Mouse (Mus musculus): ENCODE results near the gene Ndufs1. TPM values are rescaled to one million over a fixed set of nuclear protein-coding genes. Genes with fewer than 3 reads are reported as not detected.

Gene Ndufs1
- polyA plus RNA-seq (2014; fragmentation: Nextera tagmentation; extraction: Ambion mirVana): 132 and 135 TPM in 2 replicates

DNA sequence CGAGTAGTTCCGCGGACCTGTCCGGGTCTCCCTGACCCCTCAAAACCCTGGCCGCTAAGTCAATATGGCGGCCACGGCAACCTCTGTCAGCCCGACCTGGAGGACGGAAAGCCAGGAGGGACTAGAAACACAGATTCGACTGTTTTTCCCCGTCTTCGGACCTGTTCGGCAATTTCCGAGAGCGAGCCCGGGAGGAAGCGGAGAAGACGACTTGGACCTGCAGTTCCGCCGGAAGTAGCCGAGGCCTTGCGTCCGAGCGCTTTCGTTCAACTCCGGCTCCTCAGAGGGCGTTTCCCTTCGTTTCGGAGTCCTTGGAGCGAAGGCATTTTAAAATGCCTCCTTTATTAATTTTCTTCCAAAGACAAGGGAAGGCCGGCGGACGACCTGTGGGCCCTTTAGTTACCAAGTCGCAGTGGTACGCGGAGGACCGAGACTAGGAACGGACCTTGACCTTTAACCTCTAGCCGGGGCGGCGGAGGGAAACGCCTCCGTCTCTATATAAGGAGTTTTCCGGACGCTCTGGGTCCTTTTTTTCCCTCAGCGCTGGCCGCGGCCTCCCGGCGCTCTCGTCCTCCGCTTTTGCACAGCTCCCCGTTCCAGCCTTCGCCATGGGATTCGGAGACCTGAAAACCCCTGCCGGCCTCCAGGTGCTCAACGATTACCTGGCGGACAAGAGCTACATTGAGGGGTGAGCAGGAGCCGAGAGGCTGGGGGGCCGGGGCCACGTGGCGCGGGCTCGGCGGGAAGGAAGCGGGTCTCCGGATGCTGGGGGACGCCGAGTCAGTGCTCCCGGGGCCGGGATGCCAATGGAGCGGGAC lies at the start of gene Ndufs1, which contains the start of gene Eef1b2:
Gene Ndufs1 (minus strand): TSS at position 230 of the 818 bp plus-strand sequence.
Gene Eef1b2 (plus strand): TSS at position 222 of the 818 bp plus-strand sequence.
- under 1% methylated on average over 72 of the region's 72 CpGs for WGBS
- no peak for TF ChIP-seq CTCF (IDR thresholded peaks at IDR 0.05; ENCODE audit: low read depth)
- Histone ChIP-seq H3K4me2 (peak within 1 kb of the TSS; percentile 89), H3K9me3 (ENCODE audit: low read depth, low read length) (no peaks in the 10 kb centered on the region), H3K9ac (peak within 1 kb of the TSS; percentile 92), H3K4me3 (ENCODE audit: low read depth, low read length) (peak within 1 kb of the TSS; percentile 97), H3K27ac (ENCODE audit: low read depth) (peak within 1 kb of the TSS; percentile 88), H3K4me1 (ENCODE audit: insufficient read depth) (peaks cover 16% of the 10 kb centered on the region), H3K36me3 (ENCODE audit: insufficient read depth) (peaks cover 37% of the 10 kb centered on the region), H3K27me3 (ENCODE audit: insufficient read depth, low read length) (no peaks in the 10 kb centered on the region)
- peak; percentile 99 for DNase-seq
- peak; percentile 88 for ATAC-seq (ENCODE audit: insufficient read depth)

DNA sequence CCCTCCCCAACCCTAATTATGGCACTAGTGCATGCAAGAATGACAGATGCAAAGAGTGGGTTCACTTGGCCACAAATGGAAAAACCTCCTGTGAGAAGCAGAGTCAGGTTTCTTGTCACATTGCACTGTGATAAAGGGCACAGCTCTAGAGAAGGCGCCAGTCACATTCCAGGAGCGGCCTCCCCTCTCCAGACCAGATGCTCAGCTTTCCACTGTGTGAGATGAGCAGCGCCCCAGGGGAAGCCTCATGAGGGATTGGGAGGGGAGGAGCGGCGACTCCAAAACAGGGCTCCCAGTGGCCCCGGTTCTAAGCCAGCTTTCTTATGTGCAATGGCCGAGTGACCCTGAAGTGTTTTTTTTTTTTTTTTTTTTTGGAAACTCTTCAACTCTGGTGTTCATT lies 49.3 kb upstream of the Ndufs1 start:
- Histone ChIP-seq H3K27ac (ENCODE audit: low read depth) (no peak overlapping the region), H3K9ac (no peak overlapping the region), H3K4me2 (no peak overlapping the region), H3K9me3 (ENCODE audit: low read depth, low read length) (no peaks in the 10 kb centered on the region), H3K4me1 (ENCODE audit: insufficient read depth) (no peaks in the 10 kb centered on the region), H3K4me3 (ENCODE audit: low read depth, low read length) (no peak overlapping the region), H3K36me3 (ENCODE audit: insufficient read depth) (no peaks in the 10 kb centered on the region), H3K27me3 (ENCODE audit: insufficient read depth, low read length) (no peaks in the 10 kb centered on the region)
- DNase-seq (peak; percentile 21), ATAC-seq (ENCODE audit: insufficient read depth) (peak; percentile 14; the same call in 1 of the 2 replicates)
- no peak for TF ChIP-seq CTCF (IDR thresholded peaks at IDR 0.05; ENCODE audit: low read depth)
- 4% methylated on average over 7 of the region's 7 CpGs for WGBS

DNA sequence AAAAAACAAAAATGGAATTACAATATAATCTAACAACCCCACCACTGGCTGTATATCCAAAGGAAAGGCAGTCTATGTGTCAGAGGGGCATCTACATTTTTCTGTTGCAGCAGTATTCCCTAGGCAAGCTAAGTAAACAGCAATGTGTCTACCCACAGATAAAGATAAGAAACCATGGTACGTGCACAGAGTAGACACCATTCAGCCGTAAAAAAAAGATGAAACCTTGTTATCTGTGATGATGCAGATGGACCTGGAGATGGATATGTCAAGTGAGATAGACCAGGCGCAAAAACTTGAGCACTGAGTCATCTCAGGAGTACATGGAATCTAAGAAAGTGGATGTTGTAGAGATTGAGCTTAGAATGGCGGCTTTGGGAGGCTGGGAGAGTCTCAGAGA lies 48.4 kb upstream of the Ndufs1 start:
- WGBS: 50% methylated on average over 4 of the region's 4 CpGs
- Histone ChIP-seq H3K27me3 (ENCODE audit: insufficient read depth, low read length) (no peaks in the 10 kb centered on the region), H3K4me1 (ENCODE audit: insufficient read depth) (no peaks in the 10 kb centered on the region), H3K9ac (no peak overlapping the region), H3K4me2 (no peak overlapping the region), H3K27ac (ENCODE audit: low read depth) (no peak overlapping the region), H3K4me3 (ENCODE audit: low read depth, low read length) (no peak overlapping the region), H3K36me3 (ENCODE audit: insufficient read depth) (no peaks in the 10 kb centered on the region), H3K9me3 (ENCODE audit: low read depth, low read length) (no peaks in the 10 kb centered on the region)
- DNase-seq (no peak), ATAC-seq (ENCODE audit: insufficient read depth) (no peak)
- TF ChIP-seq CTCF (IDR thresholded peaks at IDR 0.05; ENCODE audit: low read depth): no peak

DNA sequence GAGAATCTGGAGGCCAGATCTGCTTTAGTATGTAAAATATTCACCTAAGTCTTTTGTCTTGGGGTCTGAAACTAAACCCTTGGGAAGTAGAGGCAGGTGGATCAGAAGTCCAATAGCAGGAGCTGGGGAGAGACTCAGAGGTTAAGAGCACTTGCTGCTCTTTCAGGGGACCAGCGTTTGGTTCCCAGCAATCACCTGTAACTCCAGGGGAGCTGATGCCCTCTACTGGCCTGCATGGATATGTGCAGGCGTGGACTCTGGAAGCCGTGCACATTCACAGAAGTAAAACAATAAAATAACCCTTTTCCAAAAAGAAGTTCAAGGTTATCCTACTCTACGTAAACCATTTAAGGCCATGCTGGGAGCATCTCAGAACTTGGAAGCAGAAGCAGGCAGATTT lies 42.6 kb upstream of the Ndufs1 start:
- DNase-seq (no peak), ATAC-seq (ENCODE audit: insufficient read depth) (no peak)
- Histone ChIP-seq H3K27me3 (ENCODE audit: insufficient read depth, low read length) (no peaks in the 10 kb centered on the region), H3K9ac (no peak overlapping the region), H3K4me1 (ENCODE audit: insufficient read depth) (no peaks in the 10 kb centered on the region), H3K4me2 (no peak overlapping the region), H3K36me3 (ENCODE audit: insufficient read depth) (no peaks in the 10 kb centered on the region), H3K27ac (ENCODE audit: low read depth) (no peak overlapping the region), H3K4me3 (ENCODE audit: low read depth, low read length) (no peak overlapping the region), H3K9me3 (ENCODE audit: low read depth, low read length) (no peaks in the 10 kb centered on the region)
- 89% methylated on average over 4 of the region's 4 CpGs for WGBS
- TF ChIP-seq CTCF (IDR thresholded peaks at IDR 0.05; ENCODE audit: low read depth): no peak

DNA sequence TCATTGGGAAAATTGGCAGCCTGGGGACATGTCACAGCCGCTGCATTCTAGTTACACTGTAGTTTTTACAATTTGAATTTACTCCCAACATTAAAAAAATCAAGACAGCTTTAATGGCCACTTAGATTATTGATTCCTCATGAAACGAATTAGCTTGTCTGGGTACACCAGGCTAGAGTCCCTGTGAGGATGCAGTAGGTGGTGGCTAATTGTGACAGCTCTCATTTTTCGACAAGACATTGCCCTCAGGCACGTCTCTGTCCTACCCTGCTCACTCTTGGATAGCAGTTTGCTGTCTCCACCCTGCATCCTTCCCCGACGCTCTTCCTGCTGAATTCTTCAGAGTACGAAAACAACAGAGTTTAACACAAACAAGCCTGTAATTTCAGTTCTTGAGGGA lies 38.0 kb upstream of the Ndufs1 start:
- ATAC-seq (ENCODE audit: insufficient read depth): no peak
- H3K9me3 ChIP-seq (ENCODE audit: low read depth, low read length): no peaks in the 10 kb centered on the region
- TF ChIP-seq CTCF (IDR thresholded peaks at IDR 0.05; ENCODE audit: low read depth): no peak
- no peak overlapping the region for H3K4me3 ChIP-seq (ENCODE audit: low read depth, low read length)
- H3K4me1 ChIP-seq (ENCODE audit: insufficient read depth): no peaks in the 10 kb centered on the region
- no peak for DNase-seq
- no peaks in the 10 kb centered on the region for H3K36me3 ChIP-seq (ENCODE audit: insufficient read depth)
- H3K27ac ChIP-seq (ENCODE audit: low read depth): no peak overlapping the region
- H3K27me3 ChIP-seq (ENCODE audit: insufficient read depth, low read length): no peaks in the 10 kb centered on the region
- no peak overlapping the region for H3K4me2 ChIP-seq
- H3K9ac ChIP-seq: no peak overlapping the region
- WGBS: 46% methylated on average over 7 of the region's 7 CpGs

DNA sequence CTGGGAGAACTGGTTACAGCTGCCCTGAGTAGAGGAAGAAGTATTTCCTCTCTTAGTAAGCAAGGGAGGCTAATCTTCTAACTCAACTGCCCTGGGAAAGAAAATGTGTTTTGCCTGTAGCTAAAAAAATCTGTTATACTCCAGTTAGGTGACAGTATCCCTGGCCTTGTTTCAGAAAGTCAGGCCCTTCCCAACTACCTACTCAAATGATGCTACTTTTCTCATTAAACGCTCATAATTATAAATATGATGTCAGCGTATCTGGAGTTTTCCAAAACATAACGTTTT lies 37.6 kb upstream of the Ndufs1 start, which contains the start of gene Gpr1:
Gene Gpr1 (minus strand): TSS at position 273 of the 288 bp plus-strand sequence.
- Histone ChIP-seq H3K9ac (no peak within 1 kb of the TSS), H3K27ac (ENCODE audit: low read depth) (no peak within 1 kb of the TSS), H3K4me2 (peak within 1 kb of the TSS; percentile 28), H3K9me3 (ENCODE audit: low read depth, low read length) (no peaks in the 10 kb centered on the region), H3K36me3 (ENCODE audit: insufficient read depth) (no peaks in the 10 kb centered on the region), H3K4me3 (ENCODE audit: low read depth, low read length) (no peak within 1 kb of the TSS), H3K27me3 (ENCODE audit: insufficient read depth, low read length) (no peaks in the 10 kb centered on the region), H3K4me1 (ENCODE audit: insufficient read depth) (no peaks in the 10 kb centered on the region)
- 33% methylated on average over 3 of the region's 3 CpGs for WGBS
- TF ChIP-seq CTCF (IDR thresholded peaks at IDR 0.05; ENCODE audit: low read depth): no peak
- DNase-seq (no peak), ATAC-seq (ENCODE audit: insufficient read depth) (no peak)

DNA sequence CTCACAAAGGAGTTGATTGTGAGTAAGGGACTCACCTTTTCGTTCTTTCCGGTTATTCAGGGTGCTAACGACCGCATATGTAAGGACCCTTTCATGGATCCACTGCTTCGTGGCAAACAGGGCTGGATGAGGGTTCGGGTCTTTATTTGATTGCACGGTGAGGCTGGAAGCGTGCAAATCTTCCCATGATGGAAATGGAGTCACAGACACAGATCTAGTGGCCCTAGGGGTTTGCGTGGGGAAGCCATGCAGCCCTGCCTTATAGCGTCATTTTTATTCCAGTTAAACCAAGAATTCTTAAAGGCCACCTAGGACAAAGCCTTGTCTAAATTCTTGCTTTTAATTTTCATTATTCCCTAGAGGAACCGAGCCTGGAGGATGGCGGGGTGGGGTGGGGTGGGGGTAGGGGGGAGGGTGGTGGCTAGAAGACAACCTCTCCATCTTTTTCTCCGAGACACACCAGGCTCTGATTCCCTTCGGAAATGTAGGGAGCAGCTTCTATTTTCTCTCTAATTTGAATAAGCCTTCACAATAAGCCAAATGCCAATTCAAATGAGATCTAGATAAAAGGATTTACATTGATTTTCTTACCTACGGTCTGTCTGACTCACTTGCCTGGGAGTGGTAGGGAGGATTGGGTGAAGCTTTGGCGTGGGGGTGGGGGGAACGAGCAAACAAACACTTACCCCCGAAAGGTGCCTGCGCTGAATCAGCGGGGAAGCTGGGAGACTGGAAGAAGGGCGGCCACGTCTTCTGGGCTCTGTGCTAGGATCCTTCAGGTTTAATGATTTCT lies 37.0 kb upstream of the Ndufs1 start:
- no peak for ATAC-seq (ENCODE audit: insufficient read depth)
- Histone ChIP-seq H3K27ac (ENCODE audit: low read depth) (no peak overlapping the region), H3K9me3 (ENCODE audit: low read depth, low read length) (no peaks in the 10 kb centered on the region), H3K4me2 (peak overlapping the region; percentile 28), H3K27me3 (ENCODE audit: insufficient read depth, low read length) (no peaks in the 10 kb centered on the region), H3K4me1 (ENCODE audit: insufficient read depth) (no peaks in the 10 kb centered on the region), H3K9ac (no peak overlapping the region), H3K4me3 (ENCODE audit: low read depth, low read length) (no peak overlapping the region), H3K36me3 (ENCODE audit: insufficient read depth) (no peaks in the 10 kb centered on the region)
- 24% methylated on average over 22 of the region's 22 CpGs for WGBS
- peak; percentile 9 for DNase-seq
- no peak for TF ChIP-seq CTCF (IDR thresholded peaks at IDR 0.05; ENCODE audit: low read depth)
